Mouse (Mus musculus) kidney, postnatal 0 days (tissue): ENCODE measurements around the gene C77080. TPM values are rescaled to one million over a fixed set of nuclear protein-coding genes. Genes with fewer than 3 reads are reported as not detected.
A peak's percentile ranks its signal among the peaks of the same experiment; 100 is the strongest.

Experiments
- ATAC-seq: fragments of 200-750 bp; cut with Nextera tagmentation; replicated peaks from 2 replicates; pipeline ENCODE4 v1.8.0; 2017; ENCODE audit warnings: low read depth, moderate number of reproducible peaks, moderate TSS enrichment, moderate library complexity; ENCODE audit not compliant: low FRiP score
- DNase-seq: peaks from one replicate; pipeline ENCODE4 v3.0.0-alpha.2; 2016; ENCODE audit warnings: low spot score
- H3K27ac ChIP-seq: fragments of 300-500 bp; sonication (generic); 2 replicates; pipeline ENCODE4 v1.5.1; 2014; ENCODE audit warnings: mild to moderate bottlenecking
- H3K27me3 ChIP-seq: fragments of 300-500 bp; sonication (generic); 2 replicates; pipeline ENCODE4 v1.6.1; 2014; ENCODE audit warnings: low read length, mixed read lengths; ENCODE audit not compliant: insufficient read depth
- H3K36me3 ChIP-seq: fragments of 300-500 bp; sonication (generic); 2 replicates; pipeline ENCODE4 v1.6.1; 2014; ENCODE audit warnings: low read length, mixed read lengths; ENCODE audit not compliant: insufficient read depth
- H3K4me1 ChIP-seq: fragments of 300-500 bp; sonication (generic); replicated peaks from 2 replicates; pipeline ENCODE4 v1.6.1; 2014; ENCODE audit warnings: antibody characterized with exemption, low read length, mixed read lengths; ENCODE audit not compliant: insufficient read depth
- H3K4me2 ChIP-seq: fragments of 300-500 bp; sonication (generic); 2 replicates; pipeline ENCODE4 v1.6.1; 2014; ENCODE audit warnings: mild to moderate bottlenecking, low read length, moderate library complexity, mixed read lengths
- H3K4me3 ChIP-seq: fragments of 300-500 bp; sonication (generic); replicated peaks from 2 replicates; pipeline ENCODE4 v1.5.1; 2014; ENCODE audit warnings: low read depth, low read length
- H3K9ac ChIP-seq: fragments of 300-500 bp; sonication (generic); 2 replicates; pipeline ENCODE4 v1.6.1; 2014; ENCODE audit warnings: low read depth, low read length
- H3K9me3 ChIP-seq: fragments of 300-500 bp; sonication (generic); replicated peaks from 2 replicates; pipeline ENCODE4 v1.6.1; 2016; ENCODE audit warnings: low read length, inconsistent platforms, mixed read lengths
- CTCF ChIP-seq: IDR thresholded peaks from 2 replicates; pipeline ENCODE4 v1.5.1; 2016; ENCODE audit warnings: antibody characterized with exemption, low read depth, mild to moderate bottlenecking, moderate library complexity
- WGBS: fragments of 180-500 bp; shearing (Covaris S2); extraction: QIAGEN DNeasy Blood & Tissue Kit; methylation state at CpG from one replicate; pipeline ENCODE4 v1.1.7; 2014; 5-methylcytosine and 5-hydroxymethylcytosine counted together
- microRNA-seq: library from miRNA; unstranded; fragments of <30 nt; microRNA quantifications from one replicate; pipeline ENCODE4, GENCODE M21; 2016
- polyA plus RNA-seq: library from polyadenylated mRNA; unstranded; fragments of >200 nt; fragmentation: Nextera tagmentation; extraction: Ambion mirVana; gene quantifications from 2 replicates; pipeline ENCODE4 v1.2.1, GENCODE M21; 2015

Gene C77080
- polyA plus RNA-seq, 1 experiment from 2014 or later = 11.3 TPM

DNA sequence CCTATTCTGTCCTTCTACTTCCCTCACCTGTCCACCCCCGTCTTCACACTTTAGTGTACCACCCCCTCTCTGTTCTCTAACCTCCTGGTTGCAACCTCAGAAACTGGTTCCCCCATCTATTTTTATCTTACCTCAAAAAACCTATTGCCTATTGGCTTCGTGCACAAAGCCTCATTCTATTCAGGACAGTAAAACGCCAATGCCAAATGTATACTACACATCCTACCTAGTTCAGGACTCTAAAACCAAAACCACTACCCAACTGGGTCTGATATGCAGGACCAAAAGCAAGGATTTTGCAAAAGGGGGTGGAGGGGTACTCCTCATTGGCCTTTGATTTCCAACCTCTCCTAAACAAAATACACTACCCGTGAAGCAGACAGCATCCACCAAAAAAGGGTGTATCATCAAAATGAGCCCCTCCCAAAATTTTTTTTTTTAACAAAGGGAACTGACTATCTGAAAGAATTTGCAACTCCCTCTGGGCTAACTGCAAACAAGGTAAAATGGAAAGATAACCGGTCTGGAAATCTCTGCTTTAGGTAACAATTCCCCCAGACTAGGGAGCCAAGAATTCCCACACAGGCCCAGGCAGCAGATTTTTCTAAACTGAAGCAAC, 73.1 kb downstream of the C77080 start:
- peaks cover 22% of the 10 kb centered on the region for H3K4me1 ChIP-seq
- no peak for TF ChIP-seq CTCF
- no peaks in the 10 kb centered on the region for H3K27me3 ChIP-seq
- 33% methylated on average over 5 of the region's 5 CpGs for WGBS
- H3K9me3 ChIP-seq = no peaks in the 10 kb centered on the region
- DNase-seq (no peak), ATAC-seq (no peak)
- peak overlapping the region; percentile 60 for H3K4me2 ChIP-seq
- no peak overlapping the region for H3K27ac ChIP-seq
- peaks cover 1% of the 10 kb centered on the region; the same call in 1 of the 2 replicates for H3K36me3 ChIP-seq
- H3K4me3 ChIP-seq = peak overlapping the region; percentile 69
- H3K9ac ChIP-seq = peak overlapping the region; percentile 77

DNA sequence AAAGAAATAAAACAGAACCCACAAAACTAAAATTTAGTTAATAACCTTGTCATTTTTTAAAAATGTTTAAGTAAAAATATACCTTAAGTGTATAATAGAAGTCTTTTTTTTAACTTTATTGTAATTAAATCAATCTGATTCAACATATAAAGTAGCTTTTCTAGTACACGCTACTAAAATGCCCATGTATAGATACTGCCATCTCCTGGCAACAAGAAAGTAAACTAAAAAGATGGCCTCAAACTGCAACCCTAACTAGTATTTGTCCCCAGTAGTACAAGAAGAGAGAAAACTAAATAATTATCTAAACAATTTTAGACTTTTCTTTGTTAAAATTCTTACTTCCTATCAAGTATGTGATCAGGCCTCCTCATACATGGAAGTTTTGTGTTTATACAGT, 81.6 kb downstream of the C77080 start:
- Histone ChIP-seq H3K27me3 (no peaks in the 10 kb centered on the region), H3K27ac (no peak overlapping the region), H3K9ac (no peak overlapping the region), H3K4me1 (no peaks in the 10 kb centered on the region), H3K4me2 (no peak overlapping the region), H3K36me3 (peaks cover 22% of the 10 kb centered on the region; the same call in 1 of the 2 replicates), H3K4me3 (no peak overlapping the region), H3K9me3 (no peaks in the 10 kb centered on the region)
- peak; percentile 56 for DNase-seq
- 45% methylated on average over 1 of the region's 1 CpGs for WGBS
- TF ChIP-seq CTCF = peak; percentile 65
- no peak for ATAC-seq

DNA sequence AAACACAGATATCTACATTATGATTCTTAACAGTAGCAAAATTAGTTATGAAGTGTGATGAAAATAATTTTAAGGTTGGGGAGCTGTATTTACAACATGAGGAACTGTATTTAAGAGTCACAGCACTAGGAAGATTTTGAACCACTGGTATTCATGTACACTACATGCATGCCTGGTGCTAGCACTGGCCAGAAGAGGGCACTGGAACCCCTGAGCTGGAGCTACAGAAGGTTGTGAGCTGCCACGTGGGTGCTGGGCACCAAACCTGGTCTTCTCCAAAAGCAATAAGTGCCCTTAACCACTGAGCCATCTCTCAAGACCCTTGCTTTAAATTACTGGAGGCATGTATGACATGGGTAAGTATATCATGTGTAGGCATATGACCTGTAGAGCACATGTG, 88.7 kb downstream of the C77080 start:
- ATAC-seq = no peak
- H3K4me3 ChIP-seq = no peak overlapping the region
- DNase-seq = no peak
- 68% methylated on average over 1 of the region's 1 CpGs for WGBS
- no peak overlapping the region for H3K9ac ChIP-seq
- H3K27ac ChIP-seq = no peak overlapping the region
- no peaks in the 10 kb centered on the region for H3K27me3 ChIP-seq
- H3K36me3 ChIP-seq = peaks cover 35% of the 10 kb centered on the region; the same call in 1 of the 2 replicates
- no peaks in the 10 kb centered on the region for H3K9me3 ChIP-seq
- H3K4me2 ChIP-seq = no peak overlapping the region
- peak; percentile 41; the same call in 1 of the 2 replicates for TF ChIP-seq CTCF
- no peaks in the 10 kb centered on the region for H3K4me1 ChIP-seq

Small RNA genes lying within 50 kb of the gene (microRNA-seq; reads per million reads assigned to microRNA genes)
- gene Gm22994 = not detected

Other genes starting within 250 kb of the C77080 start
- 6.1 and 7.1 TPM in 2 replicates for gene Rnf19b, start 203.1 kb downstream of the C77080 start, polyA plus RNA-seq
- 10.2 and 10.5 TPM in 2 replicates for gene Tmem54, start 155.9 kb downstream of the C77080 start, polyA plus RNA-seq
- gene Hpca, start 139.4 kb downstream of the C77080 start, polyA plus RNA-seq = 0.94 and 1.0 TPM in 2 replicates
- 5.9 and 6.3 TPM in 2 replicates for gene Fndc5, start 124.4 kb downstream of the C77080 start, polyA plus RNA-seq
- 14.5 and 15.6 TPM in 2 replicates for gene S100pbp, start 71.7 kb downstream of the C77080 start, polyA plus RNA-seq
- gene Yars, start 71.6 kb downstream of the C77080 start, polyA plus RNA-seq = 48.9 and 55.9 TPM in 2 replicates
- gene Sync, start 26.2 kb upstream of the C77080 start, polyA plus RNA-seq = 0.63 and 0.78 TPM in 2 replicates
- 339 and 363 TPM in 2 replicates for gene Rbbp4, start 74.0 kb upstream of the C77080 start, polyA plus RNA-seq
- gene Zbtb8os, start 74.3 kb upstream of the C77080 start, polyA plus RNA-seq = 55.9 and 60.8 TPM in 2 replicates
- gene Zbtb8a, start 116.7 kb upstream of the C77080 start, polyA plus RNA-seq = 12.3 and 13.7 TPM in 2 replicates
- gene Zbtb8b, start 179.4 kb upstream of the C77080 start, polyA plus RNA-seq = 3.7 and 3.8 TPM in 2 replicates
- gene Bsdc1, start 200.2 kb upstream of the C77080 start, polyA plus RNA-seq = 25.6 and 27.8 TPM in 2 replicates
- gene Tssk3, start 229.6 kb upstream of the C77080 start, polyA plus RNA-seq = 0.10 TPM in 1 of 2 replicates, not detected in the other
- gene Fam229a, start 229.8 kb upstream of the C77080 start, polyA plus RNA-seq = 0.37 and 0.78 TPM in 2 replicates